Mouse (Mus musculus): ENCODE measurements around the gene Wfdc13.

Wfdc13 gene

GRCm38 (mm10) chr2:164684807-164685206, at the start of gene Wfdc13:
Gene Wfdc13 (plus strand): TSS chr2:164685107.
- DNase-seq (ENCODE audit: low spot score), result peak; percentile 30

GRCm38 (mm10) chr2:164635266-164635665, 49.6 kb upstream of the Wfdc13 start:
- no peak for DNase-seq (ENCODE audit: low spot score)

DNA sequence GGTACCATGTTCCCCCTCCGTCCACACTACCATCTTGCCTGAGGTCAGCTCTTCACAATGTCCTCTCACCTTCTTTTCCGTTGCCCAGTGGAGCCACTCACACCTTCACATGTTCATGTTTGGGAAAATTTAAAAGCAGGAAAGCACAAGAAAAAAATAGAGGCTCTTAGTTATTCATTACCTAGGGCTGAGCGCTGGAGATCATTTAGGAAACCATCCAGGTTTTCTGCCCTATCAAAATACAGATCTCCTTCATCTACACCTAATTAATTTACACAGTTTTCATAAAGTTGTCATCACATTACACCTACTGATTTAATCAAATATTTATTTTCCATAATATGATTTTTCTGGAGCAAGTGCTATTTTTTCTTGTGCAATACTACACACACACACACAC, 46.2 kb upstream of the Wfdc13 start, which contains the start of gene Wfdc16:
TSS of gene Wfdc16 (minus strand) at position 101 of the 400 bp plus-strand sequence.
- no peak for DNase-seq (ENCODE audit: low spot score)

GRCm38 (mm10) chr2:164641129-164641528, 43.8 kb upstream of the Wfdc13 start:
- no peak for DNase-seq (ENCODE audit: low spot score)

GRCm38 (mm10) chr2:164641881-164642673, 42.8 kb upstream of the Wfdc13 start:
- peak; percentile 71 for DNase-seq (ENCODE audit: low spot score)

- DNase-seq (ENCODE audit: low spot score), result peak; percentile 85
Observed at GRCm38 (mm10) chr2:164655858-164656257, 29.0 kb upstream of the Wfdc13 start, which contains the start of gene Wfdc10. Gene Wfdc10 (plus strand): TSS chr2:164656046.

DNA sequence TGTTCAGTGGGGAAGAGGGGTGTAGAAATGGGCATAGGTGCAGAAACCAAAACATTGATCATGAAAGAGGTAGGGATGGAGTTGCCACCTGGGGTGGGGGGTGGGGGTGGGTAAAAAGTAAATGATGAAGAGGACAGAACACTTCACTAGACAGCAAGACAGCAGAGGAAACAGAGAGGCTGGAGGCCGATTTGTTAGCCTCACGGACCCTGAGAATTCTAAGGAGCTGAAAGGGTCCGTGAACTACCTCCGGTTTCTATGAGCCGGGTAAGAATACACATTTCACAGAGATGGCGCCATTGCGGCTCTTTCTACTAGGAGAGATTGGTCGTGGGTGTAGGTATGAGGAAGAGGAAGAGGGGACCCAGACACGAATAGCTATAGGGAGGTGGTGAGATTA, 28.4 kb upstream of the Wfdc13 start, which contains the start of gene Wfdc9:
TSS of gene Wfdc9 (minus strand) at position 101 of the 400 bp plus-strand sequence.
- no peak for DNase-seq (ENCODE audit: low spot score)

DNA sequence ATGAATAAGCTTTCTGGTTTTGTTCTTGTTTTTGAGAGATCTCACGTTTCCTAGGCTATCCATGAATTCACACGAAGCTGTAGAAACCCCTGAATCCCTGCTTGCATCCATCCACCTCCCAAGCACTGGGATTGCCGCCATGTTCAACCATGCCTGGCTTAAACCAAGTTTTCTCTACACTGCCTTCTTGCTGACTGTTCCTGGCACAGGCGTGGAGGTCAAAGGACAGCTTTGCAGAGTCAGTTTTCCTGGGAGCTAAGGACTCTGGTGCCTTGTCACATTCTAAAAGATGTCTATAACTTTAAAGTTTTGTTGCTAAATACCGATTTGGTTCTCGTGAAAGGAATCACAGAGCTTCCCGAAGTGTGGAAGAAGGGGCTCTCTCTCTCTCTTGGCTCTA, 20.1 kb upstream of the Wfdc13 start:
- no peak for DNase-seq (ENCODE audit: low spot score)

- no peak for DNase-seq (ENCODE audit: low spot score)
Observed at GRCm38 (mm10) chr2:164670261-164670660, 14.6 kb upstream of the Wfdc13 start.

GRCm38 (mm10) chr2:164670938-164671337, 14.0 kb upstream of the Wfdc13 start:
- DNase-seq (ENCODE audit: low spot score), result peak; percentile 17

- peak; percentile 31 for DNase-seq (ENCODE audit: low spot score)
Observed at GRCm38 (mm10) chr2:164673987-164674386, 10.9 kb upstream of the Wfdc13 start, which contains the start of gene Wfdc11. Gene Wfdc11 (minus strand): TSS chr2:164674087.

- peak; percentile 46 for DNase-seq (ENCODE audit: low spot score)
Observed at GRCm38 (mm10) chr2:164676103-164676502, 8.8 kb upstream of the Wfdc13 start.

- peak; percentile 48 for DNase-seq (ENCODE audit: low spot score)
Observed at GRCm38 (mm10) chr2:164676916-164677685, 7.8 kb upstream of the Wfdc13 start.

DNA sequence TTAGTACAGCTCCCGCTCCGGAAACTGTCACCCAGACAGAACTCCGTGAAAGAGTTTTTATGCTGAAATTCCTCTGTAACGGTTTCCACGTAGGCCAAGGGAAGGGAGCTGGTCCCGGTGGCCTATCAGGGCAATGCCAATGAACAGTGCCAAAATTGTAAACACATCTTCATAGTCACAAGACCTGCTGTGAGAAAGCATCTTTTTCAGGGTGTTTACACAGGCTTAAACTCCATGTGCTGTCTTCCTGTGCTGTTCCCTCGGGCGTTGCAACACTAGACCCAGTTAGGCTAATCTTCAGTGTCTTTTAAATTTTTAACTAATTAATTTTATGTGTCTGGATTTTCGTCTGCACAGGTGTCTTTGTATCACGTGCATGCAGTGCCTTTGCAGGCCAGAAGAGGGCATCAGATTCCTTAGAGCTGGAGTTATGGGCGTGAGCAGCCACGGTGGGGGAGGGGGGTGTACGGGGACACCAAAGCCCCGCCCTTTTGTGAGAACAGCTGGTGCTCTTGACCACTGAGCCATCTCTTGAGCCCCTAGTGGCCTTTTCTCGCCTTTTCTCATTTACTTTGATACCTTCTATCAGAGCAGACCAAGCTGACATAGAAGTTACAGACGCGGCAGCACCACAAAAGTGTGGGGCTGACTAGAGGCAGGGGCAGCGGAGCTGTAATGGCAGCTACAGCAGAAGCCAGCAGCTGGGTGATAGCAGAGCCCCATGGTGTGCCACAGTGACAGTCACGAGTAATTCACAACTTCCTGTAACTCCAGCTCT, 5.9 kb upstream of the Wfdc13 start:
- DNase-seq (ENCODE audit: low spot score), result peak; percentile 91

DNA sequence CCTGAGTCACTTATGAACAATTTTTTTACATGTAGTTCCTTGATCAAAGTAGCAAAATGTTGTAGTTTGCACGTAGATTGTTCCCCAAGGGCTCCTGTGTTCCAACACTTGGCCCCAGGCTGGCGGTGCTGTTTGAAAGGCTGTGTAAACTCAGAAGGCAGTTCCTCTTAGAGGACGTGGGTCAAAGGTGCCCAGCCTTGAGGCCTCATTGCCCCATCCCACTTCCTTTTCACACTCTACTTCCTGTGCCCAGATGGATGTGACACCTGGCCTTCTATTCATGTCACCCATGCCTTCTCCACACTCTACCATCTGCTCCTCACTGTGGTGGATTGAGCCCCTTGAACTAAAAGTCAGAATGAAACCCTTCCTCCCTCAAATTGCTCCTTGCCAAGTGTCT, 5.0 kb upstream of the Wfdc13 start:
- DNase-seq (ENCODE audit: low spot score), result peak; percentile 41

- peak; percentile 12 for DNase-seq (ENCODE audit: low spot score)
Observed at GRCm38 (mm10) chr2:164698201-164698600, 13.3 kb downstream of the Wfdc13 start, which contains the start of gene Spint4. Gene Spint4 (plus strand): TSS chr2:164698501.

GRCm38 (mm10) chr2:164700959-164701358, 16.1 kb downstream of the Wfdc13 start:
- DNase-seq (ENCODE audit: low spot score), result no peak

DNA sequence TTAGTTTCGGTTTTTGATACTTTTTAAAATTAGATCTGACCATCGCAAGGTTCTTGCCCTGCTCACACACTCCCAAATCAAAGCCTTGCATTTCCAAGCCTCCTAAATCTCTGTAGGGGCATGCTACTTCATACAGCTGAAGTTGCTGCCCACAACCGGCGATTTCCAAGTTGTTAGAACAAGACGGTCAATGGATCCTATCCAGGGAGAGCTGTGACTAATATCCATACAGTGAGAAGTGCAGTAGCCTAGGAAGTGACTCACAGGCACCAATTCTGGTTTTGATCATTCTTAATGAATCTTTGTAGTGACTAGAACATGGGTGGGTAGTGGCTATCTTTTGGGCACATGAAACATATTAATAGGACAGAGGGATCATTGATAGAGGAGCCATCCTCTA, 16.9 kb downstream of the Wfdc13 start:
- DNase-seq (ENCODE audit: low spot score), result no peak

- DNase-seq (ENCODE audit: low spot score), result no peak
Observed at GRCm38 (mm10) chr2:164704235-164704634, 19.3 kb downstream of the Wfdc13 start.

GRCm38 (mm10) chr2:164705328-164705727, 20.4 kb downstream of the Wfdc13 start:
- no peak for DNase-seq (ENCODE audit: low spot score)

GRCm38 (mm10) chr2:164705991-164706390, 21.1 kb downstream of the Wfdc13 start:
- DNase-seq (ENCODE audit: low spot score), result no peak

- no peak for DNase-seq (ENCODE audit: low spot score)
Observed at GRCm38 (mm10) chr2:164715005-164715404, 30.1 kb downstream of the Wfdc13 start, which contains the start of gene Spint5. Gene Spint5 (plus strand): TSS chr2:164715305.

All from testis, postnatal 10 days (tissue).